Mouse (Mus musculus) C2C12 (cell line): Measurements from ENCODE around the gene Kcnj5.

ENCODE experiments used
- CEBPB ChIP-seq: IDR thresholded peaks from one replicate; pipeline ENCODE4 v1.6.1; 2011; ENCODE audit warnings: low read depth, mild to moderate bottlenecking, control low read depth, moderate library complexity
- CTCF ChIP-seq: IDR thresholded peaks from one replicate; pipeline ENCODE4 v1.5.1; 2011; ENCODE audit not compliant: control insufficient read depth, insufficient read depth, insufficient read length
- MAX ChIP-seq: IDR thresholded peaks from one replicate; pipeline ENCODE4 v1.6.1; 2011; ENCODE audit warnings: mild to moderate bottlenecking, control low read depth
- MYOG ChIP-seq: IDR thresholded peaks from one replicate; pipeline ENCODE4 v1.6.1; 2011; ENCODE audit not compliant: control insufficient read depth, insufficient read length; ENCODE audit errors: extremely low read depth
- USF1 ChIP-seq: IDR thresholded peaks from one replicate; pipeline ENCODE4 v1.6.1; 2011; ENCODE audit warnings: low read depth, mild to moderate bottlenecking, control low read depth, moderate library complexity

GRCm38 (mm10) chr9:32391701-32392100 lies 47.6 kb upstream of the Kcnj5 start:
- no peak for TF ChIP-seq USF1
- no peak for TF ChIP-seq CTCF
- no peak for TF ChIP-seq CEBPB
- TF ChIP-seq MAX = no peak
- TF ChIP-seq MYOG = no peak
